Mouse (Mus musculus) telencephalon, adult 2 months (tissue): ENCODE results near the gene Trpv5.

Source experiments
- DNase-seq: peaks from one replicate; pipeline ENCODE4 v3.0.0-alpha.2; 2011; ENCODE audit warnings: low read depth, low spot score

The Trpv5 gene

DNA sequence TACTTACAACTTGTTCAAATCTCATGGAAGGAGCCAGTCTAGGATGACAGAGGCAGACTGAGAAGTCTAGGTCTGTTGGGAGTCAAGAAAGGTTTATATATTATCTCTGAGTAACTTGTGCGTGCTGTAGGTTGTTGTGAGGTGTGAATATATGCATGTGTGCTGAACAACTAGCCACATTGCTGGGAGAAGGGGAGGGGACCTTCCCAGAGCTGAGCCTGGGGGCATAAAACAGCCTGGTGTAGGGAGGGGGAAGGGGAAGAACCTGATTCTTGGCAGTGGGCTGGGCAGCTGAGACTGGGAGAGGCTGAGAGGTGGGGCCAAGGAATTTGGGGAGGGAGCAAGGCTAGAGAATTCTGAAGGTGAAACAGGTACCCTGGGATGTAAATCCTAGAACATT lies at the start of gene Trpv5:
Trpv5 (minus strand) TSS at position 101 of the 400 bp plus-strand sequence.
- DNase-seq = no peak

- DNase-seq = no peak
Observed at GRCm38 (mm10) chr6:41727989-41728609, 47.5 kb upstream of the Trpv5 start.

DNA sequence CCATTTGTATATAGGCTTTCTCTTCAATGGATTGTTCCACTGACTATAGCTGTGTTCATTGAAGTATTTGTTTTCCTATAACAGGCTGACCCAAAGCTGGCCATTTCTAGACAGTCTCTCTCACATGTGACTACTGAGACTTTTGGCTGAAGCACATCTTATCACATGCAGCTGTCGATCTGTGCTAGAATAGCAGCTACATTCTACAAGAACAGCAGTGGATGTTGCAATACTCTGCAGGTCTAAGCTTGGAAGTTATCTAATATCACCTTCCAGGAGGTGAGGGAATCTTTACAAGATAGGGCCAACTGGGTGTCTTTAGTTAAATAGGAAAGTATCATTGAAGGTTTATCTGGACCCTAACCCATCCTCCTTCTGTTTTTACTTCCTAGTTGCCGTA lies 40.9 kb upstream of the Trpv5 start:
- DNase-seq = no peak

GRCm38 (mm10) chr6:41710281-41710680 lies 29.7 kb upstream of the Trpv5 start:
- no peak for DNase-seq

GRCm38 (mm10) chr6:41706275-41706674 lies 25.7 kb upstream of the Trpv5 start:
- no peak for DNase-seq

DNA sequence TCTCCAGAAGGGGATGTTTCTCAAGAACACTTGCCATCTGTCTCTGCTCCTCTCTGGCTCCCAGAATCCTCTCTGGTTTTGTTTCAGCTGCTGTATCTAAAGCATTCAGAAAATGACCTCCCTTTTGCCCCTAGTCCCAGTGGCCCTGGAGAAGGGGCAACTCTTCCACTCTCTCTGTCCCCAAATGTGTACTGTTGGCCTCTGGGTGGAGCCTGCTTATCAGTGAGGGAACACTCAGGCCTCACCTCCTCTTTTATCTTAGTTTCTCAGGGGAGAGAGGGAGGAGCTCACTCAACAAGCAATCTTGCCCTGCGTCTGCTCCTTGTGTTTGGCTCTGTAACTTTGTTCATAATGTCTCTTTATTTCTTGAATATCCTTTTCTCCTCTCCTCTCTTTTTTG lies 23.6 kb upstream of the Trpv5 start, which contains the start of gene Kel:
Kel (minus strand) TSS at position 217 of the 400 bp plus-strand sequence.
- no peak for DNase-seq

DNA sequence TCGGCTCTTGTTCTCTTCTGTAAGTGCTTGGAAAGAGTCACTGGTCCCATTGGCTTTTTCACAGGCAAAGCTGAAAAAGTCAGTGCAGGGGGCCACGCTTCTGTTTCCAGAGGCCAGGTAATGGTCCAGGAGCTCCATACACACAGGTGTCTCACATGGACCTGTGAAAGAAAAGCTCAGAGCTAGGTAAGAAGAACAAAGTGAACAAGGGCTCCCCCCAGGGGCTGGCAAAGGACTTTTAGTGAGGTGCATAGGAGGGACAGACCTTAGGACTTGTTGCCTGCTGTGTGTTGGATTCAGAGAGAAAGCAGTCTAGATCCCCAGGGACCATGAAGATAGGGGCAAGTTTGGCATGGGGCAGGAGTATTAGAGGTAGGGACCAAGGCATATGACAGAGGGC lies 22.4 kb upstream of the Trpv5 start:
- DNase-seq = no peak

GRCm38 (mm10) chr6:41701245-41701644 lies 20.7 kb upstream of the Trpv5 start:
- DNase-seq = no peak

- no peak for DNase-seq
Observed at GRCm38 (mm10) chr6:41694407-41694806, 13.8 kb upstream of the Trpv5 start.

DNA sequence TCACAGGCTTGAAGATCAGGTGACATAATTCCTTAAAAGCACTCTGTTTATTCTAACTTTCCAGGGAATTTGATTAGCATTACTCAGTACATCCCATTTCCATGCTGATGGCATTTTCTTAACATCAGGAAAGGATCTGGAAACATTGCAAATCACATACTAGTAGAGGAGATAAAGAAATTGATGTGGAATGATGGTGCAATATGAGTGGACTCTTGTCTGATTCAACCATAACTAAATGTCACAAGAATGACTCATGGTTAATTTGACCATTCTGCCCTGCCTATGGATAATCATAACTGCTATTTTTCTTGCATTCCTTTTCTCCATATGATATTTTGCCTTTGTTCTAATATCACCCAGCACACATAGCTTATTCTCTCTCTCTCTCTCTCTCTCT lies 11.6 kb upstream of the Trpv5 start:
- DNase-seq = no peak

- DNase-seq = no peak
Observed at GRCm38 (mm10) chr6:41685596-41685995, 5.0 kb upstream of the Trpv5 start.

DNA sequence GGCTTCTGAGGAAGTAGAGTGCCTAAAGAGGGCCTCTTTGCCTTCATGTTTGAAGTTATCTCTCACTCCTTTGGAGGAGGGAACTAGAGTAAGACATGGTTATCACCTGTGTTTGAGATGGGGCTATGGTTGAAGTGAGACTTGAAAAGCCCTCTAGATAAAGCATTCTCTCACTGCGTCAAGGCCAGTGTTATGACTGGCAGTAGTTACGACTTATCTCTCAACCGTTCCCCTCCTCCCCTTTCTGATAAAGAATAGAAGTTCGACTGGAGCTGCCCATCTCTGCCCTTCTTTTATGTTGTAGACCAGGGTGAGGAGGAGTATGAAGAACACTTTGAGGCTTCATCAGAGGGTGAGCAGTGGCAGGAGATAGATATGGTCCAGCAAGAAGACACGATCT lies 4.3 kb upstream of the Trpv5 start:
- DNase-seq = no peak

DNA sequence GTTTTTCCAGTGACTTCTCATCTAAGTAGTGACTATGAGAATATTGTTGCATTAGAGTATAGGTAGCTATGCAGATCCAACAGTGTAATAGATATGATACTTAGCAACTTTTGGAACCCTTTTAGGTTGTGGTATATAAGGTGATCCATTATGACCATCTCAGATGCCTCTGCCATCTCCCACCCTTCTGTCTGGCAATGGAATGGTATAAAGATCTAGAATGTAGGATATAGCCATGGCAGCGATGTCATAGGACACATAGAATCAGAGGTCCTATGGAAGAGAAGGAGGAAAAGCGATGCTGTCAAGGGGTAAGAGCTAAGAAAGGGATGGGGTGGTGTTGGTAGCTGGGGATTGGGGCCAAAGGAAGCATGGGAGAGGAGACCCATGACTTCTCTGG lies 3.6 kb upstream of the Trpv5 start, which contains the start of gene Llcfc1:
Llcfc1 (plus strand) TSS at position 301 of the 400 bp plus-strand sequence.
- no peak for DNase-seq

GRCm38 (mm10) chr6:41681656-41682055 lies 1.1 kb upstream of the Trpv5 start:
- DNase-seq = no peak

GRCm38 (mm10) chr6:41676530-41676929 lies 4.0 kb downstream of the Trpv5 start:
- DNase-seq = no peak

DNA sequence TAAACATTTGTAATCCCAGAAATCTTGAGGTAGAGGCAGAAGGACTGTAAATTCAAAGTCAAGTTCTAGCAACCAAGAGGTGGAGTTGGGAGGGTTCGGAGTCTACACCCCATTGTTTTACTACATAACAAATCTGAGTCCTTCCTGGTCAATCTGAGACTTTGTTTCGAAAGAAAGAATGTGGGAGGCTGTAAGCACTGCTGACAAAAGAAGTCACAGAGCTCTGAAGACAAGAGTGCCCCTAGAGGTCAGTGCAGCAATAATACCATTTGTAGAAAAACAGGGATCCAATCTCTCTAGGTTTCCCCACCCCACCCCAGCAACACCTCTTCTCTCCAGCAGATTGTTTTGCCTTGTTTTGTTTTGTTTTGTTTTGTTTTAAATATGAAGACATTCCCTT lies 18.2 kb downstream of the Trpv5 start:
- DNase-seq = no peak

GRCm38 (mm10) chr6:41658487-41658886 lies 22.1 kb downstream of the Trpv5 start:
- no peak for DNase-seq

GRCm38 (mm10) chr6:41654648-41655047 lies 25.9 kb downstream of the Trpv5 start:
- DNase-seq = no peak

GRCm38 (mm10) chr6:41653173-41653572 lies 27.4 kb downstream of the Trpv5 start:
- DNase-seq = no peak

DNA sequence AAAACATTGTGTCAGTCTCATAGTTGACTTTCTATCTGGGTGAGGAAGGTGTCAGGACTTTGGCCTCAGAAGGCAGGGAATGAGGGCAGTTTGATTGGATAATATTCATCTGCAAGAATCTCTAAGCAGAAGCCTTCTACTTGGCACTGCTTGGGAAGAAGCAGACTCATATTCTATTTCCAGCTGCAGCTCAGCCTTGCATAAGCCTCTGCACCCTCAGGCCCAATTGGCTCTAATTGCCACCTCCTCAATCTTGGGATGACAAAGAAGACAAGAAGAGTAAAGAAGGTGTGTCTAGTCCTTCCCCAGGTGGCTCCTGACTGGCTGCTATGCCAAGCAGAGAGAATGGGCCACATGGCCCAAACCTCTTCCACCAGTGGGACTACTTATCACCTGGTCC lies 33.9 kb downstream of the Trpv5 start:
- no peak for DNase-seq

DNA sequence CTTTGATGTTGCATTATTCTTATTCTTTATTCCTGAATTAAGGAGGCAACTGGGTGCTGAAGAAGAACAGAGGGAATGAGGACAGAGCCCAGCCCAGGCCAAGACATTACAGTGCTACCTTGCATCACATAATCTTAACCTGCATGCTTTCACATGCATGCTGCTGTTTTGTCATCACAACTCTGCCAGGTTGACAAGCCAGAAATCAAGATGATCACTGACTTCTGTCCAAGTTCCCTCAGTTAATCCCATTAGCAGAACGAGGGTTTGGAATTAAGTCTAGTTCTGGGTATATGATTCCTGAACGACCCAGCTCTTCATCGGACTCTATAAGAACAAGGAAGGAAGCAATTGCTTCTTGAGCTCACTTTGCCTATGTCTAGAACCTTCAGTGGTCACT lies 34.3 kb downstream of the Trpv5 start:
- no peak for DNase-seq

DNA sequence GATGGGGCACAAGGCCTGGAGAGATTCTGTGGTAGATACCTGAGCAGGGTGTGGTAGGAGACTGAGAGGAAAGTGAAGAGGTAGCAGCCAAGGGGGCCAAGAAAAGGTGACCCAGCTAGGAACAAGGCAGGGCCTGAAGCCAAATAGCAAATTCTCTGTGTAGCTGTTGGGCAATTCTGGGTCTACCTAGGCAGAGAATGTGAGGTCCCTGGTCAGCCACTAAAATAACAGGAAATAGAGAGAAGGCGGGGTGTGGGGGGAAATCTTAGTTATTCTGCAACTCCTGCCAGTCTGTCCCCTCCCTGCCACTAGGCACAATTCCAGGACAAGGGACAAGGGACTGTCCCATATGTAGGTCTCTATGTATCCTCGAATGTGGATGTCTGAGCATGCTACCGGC lies 37.3 kb downstream of the Trpv5 start:
- no peak for DNase-seq

DNA sequence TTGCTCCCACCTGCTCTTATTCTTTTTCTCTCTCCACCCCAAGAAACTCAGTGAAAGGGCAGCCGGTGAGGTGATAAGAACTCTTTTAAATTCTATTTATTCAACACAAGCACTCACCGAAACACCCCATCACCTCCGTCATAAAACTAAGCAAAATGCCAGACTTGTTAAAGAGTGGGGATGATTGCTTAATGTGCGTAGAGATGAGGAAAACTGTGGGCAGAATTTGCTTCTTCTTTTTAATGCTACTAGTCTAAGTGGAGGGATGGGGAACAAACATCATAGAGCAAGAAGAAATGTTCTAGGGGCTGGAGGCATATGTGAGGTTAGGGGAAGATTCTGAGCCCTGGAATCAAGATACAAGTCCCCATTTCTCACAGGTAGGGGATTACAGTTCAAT lies 37.8 kb downstream of the Trpv5 start:
- DNase-seq = no peak
